Mouse (Mus musculus) heart, adult 18-20 months (tissue): ENCODE data around the gene Defa25. TPM values are rescaled to one million over a fixed set of nuclear protein-coding genes. Genes with fewer than 3 reads are reported as not detected.
"Not testable (repeated sequence)": the region's sequence is repeated elsewhere in the genome, so short reads cannot be mapped to it uniquely, and the experiment has no call there.

Experiments
- DNase-seq, 2 experiments: peaks; one replicate each; pipeline ENCODE4 v3.0.0; 2021 to 2022; ENCODE audit warnings: mixed read lengths in 1 of 2
- long read RNA-seq, 2 experiments: library from polyadenylated mRNA; stranded (forward); transcript quantifications; one replicate each; pipeline ENCODE4 v2.0.0; 2021
- total RNA-seq, 2 experiments: library from RNA; stranded (reverse); gene quantifications; 2 replicates each; pipeline ENCODE4 v1.2.3; 2021

Defa25 gene
- not detected for total RNA-seq
- long read RNA-seq, experiment 1: 0 reads
- long read RNA-seq, experiment 2: 0 reads

DNA sequence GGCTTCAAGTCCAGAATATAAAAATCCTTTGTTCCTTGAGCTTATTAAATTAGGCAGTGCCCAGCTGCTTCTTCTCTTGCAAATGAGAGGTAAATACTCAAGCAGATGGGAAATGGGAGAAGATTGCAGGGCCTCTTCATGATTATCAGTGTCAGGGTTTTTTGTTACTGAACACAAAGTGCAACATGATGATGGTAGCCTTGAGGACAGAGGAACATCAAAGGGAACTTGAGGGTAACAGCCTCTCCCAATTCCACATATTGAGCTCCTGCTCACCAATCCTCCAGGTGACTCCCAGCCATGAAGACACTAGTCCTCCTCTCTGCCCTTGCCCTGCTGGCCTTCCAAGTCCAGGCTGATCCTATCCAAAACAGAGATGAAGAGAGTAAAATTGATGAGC is at the start of gene Defa25:
Gene Defa25 (plus strand): TSS at position 301 of the 400 bp plus-strand sequence.
- DNase-seq: not testable (repeated sequence)

DNA sequence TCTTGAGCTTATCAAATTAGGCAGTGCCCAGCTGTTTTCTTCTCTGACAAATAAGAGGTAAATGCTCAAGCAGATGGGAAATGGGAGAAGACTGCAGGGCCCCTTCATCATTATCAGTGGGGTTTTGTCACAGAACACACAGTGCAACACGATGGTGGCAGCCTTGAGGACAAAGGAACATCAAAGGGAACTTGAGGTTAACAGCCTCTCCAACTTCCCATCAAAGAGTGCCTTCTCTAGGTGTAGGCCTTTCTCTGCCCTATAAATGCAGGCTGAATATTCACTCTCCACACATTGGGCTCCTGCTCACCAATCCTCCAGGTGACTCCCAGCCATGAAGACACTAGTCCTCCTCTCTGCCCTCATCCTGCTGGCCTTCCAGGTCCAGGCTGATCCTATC is 29.5 kb upstream of the Defa25 start, which contains the start of gene Defa23:
Gene Defa23 (plus strand): TSS at position 301 of the 400 bp plus-strand sequence.
- not testable (repeated sequence) for DNase-seq

GRCm38 (mm10) chr8:21064738-21065137 is 19.5 kb upstream of the Defa25 start, which contains the start of gene Defa35:
Gene Defa35 (plus strand): TSS chr8:21065038.
- not testable (repeated sequence) for DNase-seq

DNA sequence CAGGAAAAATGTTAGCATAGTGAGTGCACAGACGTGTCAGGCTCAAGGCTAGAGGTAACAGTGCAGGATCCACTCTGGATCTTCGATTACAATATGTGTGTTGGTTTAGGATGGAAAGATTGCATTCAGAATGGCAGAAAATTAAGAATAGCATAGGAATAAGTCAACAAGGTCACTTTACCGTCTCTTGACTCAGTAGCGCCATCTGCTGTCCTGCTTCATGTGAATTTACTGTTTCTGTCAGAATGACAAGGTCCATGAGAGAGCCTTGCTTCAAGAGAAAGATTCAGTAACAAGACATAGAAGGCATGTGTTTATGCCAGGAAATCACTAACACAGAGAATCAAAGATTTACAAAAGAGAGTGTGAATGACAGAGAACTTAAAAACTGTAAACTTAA is 8.9 kb downstream of the Defa25 start:
- peak in 1 of 2 experiments; percentile 2 for DNase-seq

DNA sequence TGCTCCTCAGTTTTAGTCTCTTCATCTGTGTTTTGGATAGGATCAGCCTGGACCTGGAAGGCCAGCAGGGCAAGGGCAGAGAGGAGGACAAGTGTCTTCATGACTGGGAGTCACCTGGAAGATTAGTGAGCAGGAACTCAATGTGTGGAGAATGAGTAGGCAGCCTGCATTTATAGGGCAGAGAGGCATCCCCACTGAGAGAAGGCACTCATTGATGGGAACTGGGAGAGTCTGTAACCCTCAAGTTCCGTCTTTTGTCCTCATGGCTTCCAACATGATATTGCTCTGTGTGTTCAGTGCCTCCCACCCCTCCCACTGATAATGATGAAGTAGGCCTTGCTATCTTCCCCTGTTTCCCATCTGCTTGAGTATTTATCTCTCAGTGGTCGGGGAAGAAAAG is 11.7 kb downstream of the Defa25 start, which contains the start of gene Gm14851:
Gene Gm14851 (minus strand): TSS at position 101 of the 400 bp plus-strand sequence.
- DNase-seq: not testable (repeated sequence)

GRCm38 (mm10) chr8:21134342-21134741 is 50.1 kb downstream of the Defa25 start, which contains the start of gene Defa30:
Gene Defa30 (plus strand): TSS chr8:21134642.
- not testable (repeated sequence) for DNase-seq

Other genes starting within 250 kb of the Defa25 start
- not detected for gene Defb33, start 191.8 kb upstream of the Defa25 start, total RNA-seq
- not detected for gene Gm15056, start 181.8 kb upstream of the Defa25 start, total RNA-seq
- gene Gm6040, start 162.4 kb upstream of the Defa25 start, total RNA-seq: not detected
- gene AY761185, start 139.7 kb upstream of the Defa25 start, total RNA-seq: not detected
- not detected for gene Defa21, start 58.9 kb upstream of the Defa25 start, total RNA-seq
- gene Defa23, start 29.4 kb upstream of the Defa25 start, total RNA-seq: not detected
- gene Defa35, start 19.4 kb upstream of the Defa25 start, total RNA-seq: not detected
- not detected for gene Gm14851, start 11.6 kb downstream of the Defa25 start, total RNA-seq
- not detected for gene Defa30, start 50.2 kb downstream of the Defa25 start, total RNA-seq
- gene Defa22, start 77.8 kb downstream of the Defa25 start, total RNA-seq: not detected
- not detected for gene Defa31, start 107.2 kb downstream of the Defa25 start, total RNA-seq
- not detected for gene Gm15293, start 117.1 kb downstream of the Defa25 start, total RNA-seq
- not detected for gene Gm15292, start 165.3 kb downstream of the Defa25 start, total RNA-seq
- not detected for gene Defa27, start 231.1 kb downstream of the Defa25 start, total RNA-seq
- not detected for gene Defa29, start 242.6 kb downstream of the Defa25 start, total RNA-seq